Mouse (Mus musculus): Measurements from ENCODE around the gene Atg7.

DNA sequence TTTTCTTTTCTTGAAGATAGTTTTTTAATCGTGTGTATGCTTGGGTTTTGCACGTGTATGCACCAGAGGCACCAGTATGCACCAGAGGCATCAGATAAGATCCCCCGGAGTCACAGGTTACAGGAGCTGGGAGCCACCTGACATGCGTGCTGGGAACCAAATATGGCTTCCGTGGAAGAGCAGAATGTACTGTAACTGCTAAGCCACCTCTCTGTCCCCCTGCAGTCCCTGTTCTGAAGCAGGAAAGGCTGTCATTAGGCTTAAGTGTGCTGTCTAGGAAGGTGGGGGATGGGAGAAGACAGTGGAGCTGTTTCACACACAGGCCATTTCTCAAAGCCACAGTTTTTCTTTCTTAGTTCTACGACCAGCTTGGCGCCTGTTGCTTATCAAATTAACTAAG lies 205.9 kb downstream of the Atg7 start:
- TF ChIP-seq USF1 (IDR thresholded peaks at IDR 0.05; ENCODE audit: low read depth) (no peak), CTCF (IDR thresholded peaks at IDR 0.05; ENCODE audit: control insufficient read depth, insufficient read depth, insufficient read length) (no peak), MYOD1 (IDR thresholded peaks at IDR 0.05; ENCODE audit: control insufficient read depth, insufficient read length, low read depth) (no peak)

All from C2C12 (cell line).